Mouse (Mus musculus) B cell, adult 67 days (primary cell): Measurements from ENCODE around the gene Skp1a. TPM values are rescaled to one million over a fixed set of nuclear protein-coding genes. Genes with fewer than 3 reads are reported as not detected.

Experiments
- total RNA-seq, 2 experiments: library from RNA; stranded (reverse); gene quantifications; 4 replicates each; pipeline ENCODE4 v1.2.4; 2023

The Skp1a gene
- total RNA-seq, result 100 to 1,000 TPM; 132 to 142 TPM

GRCm38 (mm10) chr11:52231606-52232541 is at the start of gene Skp1a:
Skp1a (plus strand) TSS chr11:52231995.

DNA sequence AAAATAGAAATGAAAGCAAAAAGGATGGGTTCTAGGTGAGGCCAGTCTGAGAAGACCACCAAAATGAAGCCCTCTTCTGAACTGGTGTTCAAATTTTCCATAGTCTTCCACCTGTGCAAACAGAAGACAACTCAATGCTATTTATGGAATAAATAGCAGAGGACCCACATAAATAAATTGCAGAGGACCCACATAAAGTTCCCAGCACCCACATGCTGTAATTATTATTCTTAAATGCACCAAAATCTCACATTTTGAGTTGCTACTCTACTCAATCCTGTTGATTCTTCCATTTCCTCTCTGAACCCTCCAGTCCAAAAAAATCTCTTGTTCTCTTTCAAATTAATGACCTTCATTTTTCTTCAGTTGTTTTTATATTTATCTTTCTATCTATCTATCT is 17.9 kb upstream of the Skp1a start, which contains the start of gene Olfr1371:
TSS of gene Olfr1371 (minus strand) at position 101 of the 400 bp plus-strand sequence.

GRCm38 (mm10) chr11:52282774-52283595 is 51.2 kb downstream of the Skp1a start, which contains the start of gene Tcf7:
Tcf7 (minus strand) TSS chr11:52283014.

Other genes starting within 250 kb of the Skp1a start
- 100 to 1,000 TPM; 182 to 188 TPM for gene Ube2b, start 231.2 kb upstream of the Skp1a start, total RNA-seq
- gene Cdkl3, start 227.8 kb upstream of the Skp1a start, total RNA-seq, result 1 to 10 TPM; 4.7 to 7.8 TPM
- 100 to 1,000 TPM in 1 of 2 experiments, 10 to 100 TPM in 1; 95.7 to 109 TPM for gene Ppp2ca, start 133.3 kb upstream of the Skp1a start, total RNA-seq
- gene Olfr1373, start 86.5 kb upstream of the Skp1a start, total RNA-seq, result not detected
- gene Olfr1371, start 18.0 kb upstream of the Skp1a start, total RNA-seq, result not detected
- gene Tcf7, start 51.0 kb downstream of the Skp1a start, total RNA-seq, result 1 to 10 TPM; 1.9 to 6.2 TPM
- 10 to 100 TPM; 53.2 to 58.0 TPM for gene Vdac1, start 128.9 kb downstream of the Skp1a start, total RNA-seq
- 10 to 100 TPM; 56.9 to 60.3 TPM for gene 9530068E07Rik, start 164.4 kb downstream of the Skp1a start, total RNA-seq